Mouse (Mus musculus): ENCODE data around the gene Anks3.

GRCm38 (mm10) chr16:4901167-4901566, 62.8 kb downstream of the Anks3 start:
- TF ChIP-seq CTCF (IDR thresholded peaks at IDR 0.05 in 2 of 3, conservative IDR thresholded peaks at IDR 0.05 in 1 of 3; ENCODE audit: control insufficient read depth in 1 of 3, insufficient read depth in 1 of 3, low read depth in 2 of 3, low read length in 3 of 3, poor library complexity in 1 of 3, severe bottlenecking in 1 of 3) (no peak), POLR2A (IDR thresholded peaks at IDR 0.05; ENCODE audit: control insufficient read depth in 1 of 2, insufficient read depth in 1 of 2, low read depth in 1 of 2, low read length in 2 of 2, poor library complexity in 1 of 2) (no peak), TAL1 (IDR thresholded peaks at IDR 0.05; ENCODE audit: low read length) (no peak), RAD21 (IDR thresholded peaks at IDR 0.05; ENCODE audit: low read depth, low read length) (no peak), ETS1 (IDR thresholded peaks at IDR 0.05; ENCODE audit: low read depth, low read length) (no peak), EP300 (IDR thresholded peaks at IDR 0.05; ENCODE audit: low read depth in 1 of 2, low read length in 2 of 2) (no peak), TBP (IDR thresholded peaks at IDR 0.05; ENCODE audit: low read depth, low read length) (no peak), UBTF (IDR thresholded peaks at IDR 0.05; ENCODE audit: borderline replicate concordance, insufficient read depth, low read depth, low read length) (no peak), RCOR1 (IDR thresholded peaks at IDR 0.05; ENCODE audit: low read depth, low read length) (no peak), HCFC1 (IDR thresholded peaks at IDR 0.05; ENCODE audit: low read depth, low read length) (no peak)
